Mouse (Mus musculus) erythroblast, embryonic 14.5 days (primary cell): Measurements from ENCODE around the gene Fzd4.

ENCODE experiments used
- GATA1 ChIP-seq: IDR thresholded peaks from 2 replicates; pipeline ENCODE4 v1.6.1; 2012; ENCODE audit warnings: low read length, inconsistent platforms, mixed read lengths
- TAL1 ChIP-seq: IDR thresholded peaks from 3 replicates; pipeline ENCODE4 v1.6.1; 2012; ENCODE audit warnings: low read length, inconsistent platforms, mixed read lengths

DNA sequence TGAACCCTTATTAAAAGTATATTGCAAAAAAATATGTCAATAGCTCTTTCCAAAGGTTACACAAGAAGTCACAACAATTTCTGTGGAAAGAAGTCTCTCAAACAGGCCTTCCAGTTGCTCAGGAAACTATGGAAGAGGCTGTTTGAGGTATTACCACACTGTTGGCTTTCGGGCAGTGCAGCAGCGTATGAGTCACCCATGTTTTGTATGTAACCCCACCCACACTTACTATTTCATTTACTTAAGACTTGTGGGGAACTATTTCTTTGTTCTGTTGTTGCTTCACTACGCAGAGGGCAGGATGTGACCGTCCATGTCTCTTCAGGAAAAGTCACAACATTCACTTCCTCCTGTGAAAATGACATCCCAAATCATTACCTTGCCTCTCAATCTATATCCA, 41.0 kb downstream of the Fzd4 start:
- TF ChIP-seq GATA1 (no peak), TAL1 (no peak)
